ENCODE assay signal across 8 mouse cellular contexts in genomic region chr11:74371393-74372100, GRCm38 (mm10). TPM values are rescaled to one million over a fixed set of nuclear protein-coding genes. Genes with fewer than 3 reads are reported as not detected.
A peak's percentile ranks its signal among the peaks of the same experiment; 100 is the strongest.
DNase-seq lines count a peak whose midpoint lies in the region; ATAC-seq and TF ChIP-seq lines count a peak whose summit lies in the region.

No protein-coding gene starts in this region.

- no peaks in the 10 kb centered on the region for H3K36me3 ChIP-seq in thymus, adult 2 months (ENCODE audit: control insufficient read depth, insufficient read depth, low read length)

- peak; percentile 69 for ATAC-seq in common myeloid progenitor, adult 5-6 weeks (replicated peaks; ENCODE audit: low read depth, poor library complexity, severe bottlenecking)
- peak; percentile 84 for ATAC-seq in granulocyte monocyte progenitor cell, adult 5-6 weeks (replicated peaks; ENCODE audit: poor library complexity, severe bottlenecking)

- DNase-seq in 416B (ENCODE audit: low read depth) (peak; percentile 73), ZHBTc4 (ENCODE audit: low read depth, low spot score) (peak; percentile 84)
- peak; percentile 84 for DNase-seq in kidney, postnatal 10 days
- peak; percentile 72 for DNase-seq in lung, adult 2 months
- DNase-seq in thymus, adult 2 months: peak; percentile 49

- peak; percentile 84 for TF ChIP-seq CTCF in lung, adult 2 months (IDR thresholded peaks at IDR 0.05; ENCODE audit: insufficient read depth, low read length)
- peak; percentile 87 for TF ChIP-seq CTCF in olfactory bulb, adult 2 months (IDR thresholded peaks at IDR 0.05; ENCODE audit: insufficient read depth, low read depth, low read length)
- TF ChIP-seq CTCF in thymus, adult 2 months (IDR thresholded peaks at IDR 0.05; ENCODE audit: borderline replicate concordance, control insufficient read depth, extremely low read depth, insufficient read depth, low read length, poor library complexity): peak; percentile 78; the same call in 1 of the 2 replicates

- no peaks in the 10 kb centered on the region for H3K27me3 ChIP-seq in thymus, adult 2 months (ENCODE audit: control insufficient read depth, insufficient read depth, low read length)

- TF ChIP-seq POLR2A in lung, adult 2 months (IDR thresholded peaks at IDR 0.05; ENCODE audit: borderline replicate concordance, extremely low read depth, low read depth, low read length): no peak
- no peak for TF ChIP-seq POLR2A in olfactory bulb, adult 2 months (IDR thresholded peaks at IDR 0.05; ENCODE audit: insufficient read depth, low read depth, low read length)
- no peak for TF ChIP-seq POLR2A in thymus, adult 2 months (IDR thresholded peaks at IDR 0.05; ENCODE audit: control insufficient read depth, extremely low read depth, insufficient read depth, low read length, poor library complexity)

- no peak overlapping the region for H3K4me3 ChIP-seq in lung, adult 2 months (replicated peaks; ENCODE audit: extremely low read depth, low read depth, low read length)
- no peak overlapping the region for H3K4me3 ChIP-seq in olfactory bulb, adult 2 months (ENCODE audit: insufficient read depth, low read depth, low read length)
- no peak overlapping the region for H3K4me3 ChIP-seq in thymus, adult 2 months (ENCODE audit: control insufficient read depth, insufficient read depth, low read length)

- no peak overlapping the region for H3K27ac ChIP-seq in olfactory bulb, adult 2 months (ENCODE audit: insufficient read depth, low read depth, low read length)
- H3K27ac ChIP-seq in thymus, adult 2 months (ENCODE audit: control insufficient read depth, insufficient read depth, low read length): no peak overlapping the region

- WGBS in lung, adult 2 months: 12% methylated on average over 22 of the region's 22 CpGs
- 9% methylated on average over 22 of the region's 22 CpGs for WGBS in olfactory bulb, adult 2 months
- WGBS in thymus, adult 2 months: 15% methylated on average over 22 of the region's 22 CpGs

- no peaks in the 10 kb centered on the region for H3K4me1 ChIP-seq in lung, adult 2 months (ENCODE audit: control insufficient read depth, insufficient read depth, low read length)
- H3K4me1 ChIP-seq in olfactory bulb, adult 2 months (ENCODE audit: control insufficient read depth, insufficient read depth, low read length): no peaks in the 10 kb centered on the region
- H3K4me1 ChIP-seq in thymus, adult 2 months (replicated peaks; ENCODE audit: control insufficient read depth, insufficient read depth, low read length): 0 out of 2 replicates have a peak, but pooled peaks cover 2% of the 10 kb centered on the region

RNA-seq across cellular contexts. Expression of gene Olfr412, which starts 9.7 kb away (rescaled TPM):
- not detected in 2 replicates for total RNA-seq in common myeloid progenitor, adult 5-6 weeks (2017)
- not detected in 2 replicates for total RNA-seq in granulocyte monocyte progenitor cell, adult 5-6 weeks (2014; fragmentation: Nextera tagmentation)
- not detected in 2 replicates for total RNA-seq in granulocyte monocyte progenitor cell, adult 5-6 weeks (2017)
- not detected in 2 replicates for polyA plus RNA-seq in lung, adult 2 months (2012; rRNA removed)
- not detected in 2 replicates for polyA plus RNA-seq in olfactory bulb, adult 2 months (2012; ENCODE audit: insufficient read depth, insufficient read length, low replicate concordance, missing spikeins)
- polyA plus RNA-seq in thymus, adult 2 months (2012; rRNA removed): not detected in 2 replicates

RNA-seq across cellular contexts. Expression of gene Olfr411, which starts 19.1 kb away (rescaled TPM):
- not detected in 2 replicates for total RNA-seq in common myeloid progenitor, adult 5-6 weeks (2017)
- total RNA-seq in granulocyte monocyte progenitor cell, adult 5-6 weeks (2014; fragmentation: Nextera tagmentation): not detected in 2 replicates
- total RNA-seq in granulocyte monocyte progenitor cell, adult 5-6 weeks (2017): not detected in 2 replicates
- polyA plus RNA-seq in lung, adult 2 months (2012; rRNA removed): not detected in 2 replicates
- not detected in 2 replicates for polyA plus RNA-seq in olfactory bulb, adult 2 months (2012; ENCODE audit: insufficient read depth, insufficient read length, low replicate concordance, missing spikeins)
- polyA plus RNA-seq in thymus, adult 2 months (2012; rRNA removed): not detected in 2 replicates

RNA-seq across cellular contexts. Expression of gene Olfr410, which starts 33.7 kb away (rescaled TPM):
- total RNA-seq in common myeloid progenitor, adult 5-6 weeks (2017): not detected in 2 replicates
- not detected in 2 replicates for total RNA-seq in granulocyte monocyte progenitor cell, adult 5-6 weeks (2014; fragmentation: Nextera tagmentation)
- total RNA-seq in granulocyte monocyte progenitor cell, adult 5-6 weeks (2017): not detected in 2 replicates
- polyA plus RNA-seq in lung, adult 2 months (2012; rRNA removed): not detected in 2 replicates
- polyA plus RNA-seq in olfactory bulb, adult 2 months (2012; ENCODE audit: insufficient read depth, insufficient read length, low replicate concordance, missing spikeins): not detected in 2 replicates
- polyA plus RNA-seq in thymus, adult 2 months (2012; rRNA removed): not detected in 2 replicates
